Mouse (Mus musculus): ENCODE measurements around the gene Trp53i11.

DNA sequence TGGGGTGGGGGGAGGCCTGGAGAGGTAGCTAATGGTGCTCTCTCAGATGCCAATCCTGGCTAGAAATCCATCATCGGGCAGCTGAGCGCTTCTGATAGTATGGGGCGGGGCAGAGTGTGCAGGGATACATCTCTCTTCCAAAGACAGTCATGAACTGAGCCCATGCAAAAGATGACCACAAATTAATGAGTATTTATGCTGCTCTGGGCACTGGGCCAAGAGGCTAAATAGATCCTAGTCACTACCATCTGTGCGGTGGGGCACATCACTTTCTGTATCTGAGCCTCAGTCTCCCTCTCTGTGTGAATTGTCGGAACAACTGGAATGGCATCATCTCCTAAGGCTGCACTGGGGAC, 16.5 kb upstream of the Trp53i11 start:
- TF ChIP-seq POLR2A (IDR thresholded peaks at IDR 0.05; ENCODE audit: low read depth, low read length) (no peak), CTCF (IDR thresholded peaks at IDR 0.05; ENCODE audit: extremely low read depth, insufficient read length, insufficient replicate concordance, low read depth, low read length) (no peak)
